Mouse (Mus musculus) v-Abl transformed pro-B cells (cell line): ENCODE data around the gene Gjb5.

ENCODE experiments used
- in situ Hi-C, 2 experiments: fragments of 400-800 bp; cut with MboI; formaldehyde crosslinking; loops; one replicate each; pipeline ENCODE4 v1.15.1; 2025; ENCODE audit not compliant: unreplicated experiment in 2 of 2

The Gjb5 gene

DNA sequence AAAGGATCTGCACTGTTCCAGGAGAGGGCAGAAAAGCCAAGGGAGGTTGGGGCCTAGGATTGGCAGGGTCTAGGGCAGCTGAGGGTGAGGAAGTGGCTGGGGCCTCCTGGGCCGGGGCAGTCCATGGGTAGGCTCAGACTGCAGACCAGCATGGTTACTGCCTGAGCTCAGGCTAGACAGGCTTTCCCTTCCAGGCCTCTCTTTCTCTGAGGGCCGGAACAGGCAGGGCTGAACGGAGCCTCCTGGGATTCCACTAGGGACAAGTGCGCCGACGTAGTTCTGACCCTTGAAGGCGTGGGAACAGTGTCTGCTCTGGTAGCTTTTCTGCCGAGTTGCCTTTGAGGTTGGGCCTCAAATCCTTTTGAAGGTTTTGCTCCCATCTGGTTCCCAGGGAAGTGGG, 42.2 kb downstream of the Gjb5 start:
- in situ Hi-C loops, result loop anchor here (10.0 kb wide), 1 partner anchor 761 kb away; the partner anchor contains the start of gene Clspn (in 2 of the 2)

DNA sequence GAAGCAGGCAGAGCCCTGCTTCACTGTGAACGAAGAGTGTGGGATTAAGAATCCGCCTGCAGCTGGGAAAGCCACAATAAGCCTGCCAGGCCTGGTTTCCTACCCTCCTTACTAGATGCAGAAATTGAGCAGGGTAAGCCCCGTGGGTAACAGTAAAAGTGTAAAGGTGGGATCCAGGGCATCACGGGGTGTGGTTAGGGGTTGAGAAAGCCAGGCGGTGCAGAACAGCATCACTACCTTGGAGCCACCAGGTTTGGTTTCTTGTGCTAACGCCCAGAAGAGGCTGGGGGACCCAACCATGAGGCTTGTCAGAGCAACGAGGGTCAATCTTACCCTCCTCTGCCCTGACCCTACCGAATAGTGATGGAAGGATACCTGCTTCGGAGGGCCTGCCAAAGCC, 43.4 kb downstream of the Gjb5 start:
- in situ Hi-C loops, result loop anchor here (10.0 kb wide), 1 partner anchor 760 kb away; the partner anchor contains the start of gene Clspn (in 2 of the 2)

DNA sequence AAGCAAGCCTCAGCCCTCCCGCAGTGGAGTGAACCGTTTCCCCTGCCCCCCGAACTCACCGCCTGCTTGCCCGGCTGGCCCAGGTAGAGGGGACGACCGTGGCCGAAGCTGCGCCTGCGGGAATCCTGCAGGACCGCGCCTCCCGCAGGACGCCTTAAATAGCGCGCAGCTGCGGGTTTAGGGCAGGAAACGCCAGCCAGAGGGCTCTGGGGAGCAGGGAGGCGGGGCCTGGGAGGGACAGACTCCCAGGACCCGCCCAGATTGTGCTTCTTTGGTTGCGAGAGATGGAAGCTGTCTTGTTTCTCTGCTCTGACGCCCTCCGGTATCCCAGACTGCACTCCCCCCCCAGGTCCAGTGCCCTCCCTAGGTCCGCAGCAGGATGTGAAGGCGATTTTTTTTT, 44.1 kb downstream of the Gjb5 start, which contains the start of gene Gja4:
Gene Gja4, minus strand, starts transcription at position 179 of the 400 bp plus-strand sequence.
- in situ Hi-C loops, result loop anchor here (10.0 kb wide), 1 partner anchor 759 kb away; the partner anchor contains the start of gene Clspn (in 2 of the 2)

DNA sequence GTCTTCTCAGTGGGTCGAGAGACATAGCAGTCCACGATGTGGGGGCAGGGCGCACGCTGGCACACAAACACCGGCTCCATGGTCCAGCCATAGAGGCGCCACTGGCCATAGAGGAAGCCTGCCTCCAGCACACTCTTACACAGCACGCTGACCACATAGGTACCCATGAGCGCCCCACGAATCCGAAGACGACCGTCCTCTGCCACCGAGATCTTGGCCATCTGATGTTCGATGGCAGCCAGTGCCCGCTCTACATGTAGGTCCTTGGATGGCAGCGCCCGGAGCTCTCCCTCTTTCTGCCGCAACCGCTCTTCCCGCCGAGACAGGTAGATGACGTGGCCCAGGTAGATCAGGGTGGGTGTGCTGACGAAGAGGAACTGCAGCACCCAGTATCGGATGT, 45.6 kb downstream of the Gjb5 start:
- in situ Hi-C loops, result loop anchor here (10.0 kb wide), 1 partner anchor 758 kb away; the partner anchor contains the start of gene Clspn (in 2 of the 2)

DNA sequence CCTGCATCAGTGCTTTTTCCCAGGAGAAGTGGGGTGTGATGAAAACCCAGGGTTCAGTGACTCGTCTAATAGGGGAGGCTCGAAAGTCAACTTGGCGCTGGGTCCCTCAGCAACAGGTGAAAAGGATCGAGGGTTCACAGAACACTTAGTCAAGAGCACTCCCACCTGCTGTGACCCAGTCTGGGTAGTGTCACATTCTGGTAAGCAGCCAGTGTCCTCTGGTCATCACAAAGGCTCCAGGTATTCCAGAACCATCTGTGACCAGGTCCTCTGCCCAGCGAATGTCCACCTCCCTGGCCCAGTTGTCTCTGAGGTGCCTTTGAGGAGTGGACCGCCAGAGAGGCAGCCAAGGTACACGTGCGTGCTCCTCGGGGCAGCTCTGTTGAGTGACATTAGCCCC, 46.4 kb downstream of the Gjb5 start:
- in situ Hi-C loops, result loop anchor here (10.0 kb wide), 1 partner anchor 757 kb away; the partner anchor contains the start of gene Clspn (in 2 of the 2)

DNA sequence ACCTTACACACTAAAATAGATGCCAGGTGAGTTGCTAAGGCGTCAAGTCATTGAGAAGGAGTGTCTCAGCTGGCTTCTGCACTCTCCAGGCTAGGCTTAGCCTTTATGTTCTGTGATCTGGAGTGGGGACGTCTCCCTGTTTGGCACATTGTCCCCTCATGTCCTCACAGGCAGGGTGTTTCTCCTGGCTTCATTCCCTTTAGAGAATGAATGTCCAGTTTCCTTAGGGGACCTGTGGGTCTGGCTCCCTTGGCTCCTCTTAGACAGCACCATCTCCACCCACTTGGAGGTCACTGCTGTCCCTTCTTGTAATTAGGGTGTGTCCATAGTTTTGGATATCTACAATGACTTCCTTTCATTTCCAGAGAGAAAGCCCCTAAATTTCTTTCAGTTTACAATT, 51.1 kb downstream of the Gjb5 start:
- in situ Hi-C loops, result no loop called here
